Mouse (Mus musculus): ENCODE data around the gene Tmem200b. TPM values are rescaled to one million over a fixed set of nuclear protein-coding genes. Genes with fewer than 3 reads are reported as not detected.

Gene Tmem200b
- polyA plus RNA-seq (2012; rRNA removed) (25.3 and 35.4 TPM in 2 replicates), polyA plus RNA-seq (2014; fragmentation: Nextera tagmentation; extraction: Ambion mirVana) (9.5 and 12.8 TPM in 2 replicates)

- H3K9ac ChIP-seq (ENCODE audit: low read depth, low read length, severe bottlenecking), result peak within 1 kb of the TSS; percentile 73
- H3K27ac ChIP-seq (replicated peaks; ENCODE audit: low read depth, low read length), result peak within 1 kb of the TSS; percentile 86
- TF ChIP-seq POLR2A (IDR thresholded peaks at IDR 0.05; ENCODE audit: borderline replicate concordance, extremely low read depth, insufficient read depth, insufficient read length), result no peak
- H3K9me3 ChIP-seq (ENCODE audit: control insufficient read depth, low read length), result no peaks in the 10 kb centered on the region
- peaks cover 13% of the 10 kb centered on the region for H3K27me3 ChIP-seq (ENCODE audit: control insufficient read depth, insufficient read depth, low read length)
- H3K4me1 ChIP-seq (ENCODE audit: control insufficient read depth, insufficient read depth, low read length), result peaks cover 58% of the 10 kb centered on the region
- ATAC-seq (ENCODE audit: low FRiP score, low read depth) (no peak; the same call in 1 of the 2 replicates), DNase-seq (ENCODE audit: low spot score) (no peak)
- peaks cover 43% of the 10 kb centered on the region for H3K36me3 ChIP-seq (ENCODE audit: control insufficient read depth, insufficient read depth, low read length)
- H3K4me3 ChIP-seq (replicated peaks; ENCODE audit: low read length), result peak within 1 kb of the TSS; percentile 74
- H3K4me2 ChIP-seq (replicated peaks; ENCODE audit: low read depth, low read length, severe bottlenecking), result peak within 1 kb of the TSS; percentile 71
- under 1% methylated on average over 58 of the region's 130 CpGs for WGBS
Measured at GRCm38 (mm10) chr4:131921461-131922346, at the start of gene Tmem200b. Gene Tmem200b, plus strand, starts transcription at chr4:131921771.

GRCm38 (mm10) chr4:131872672-131873292 lies 48.8 kb upstream of the Tmem200b start:
- H3K4me2 ChIP-seq (replicated peaks; ENCODE audit: low read depth, low read length, severe bottlenecking), result peak overlapping the region; percentile 49
- peaks cover 27% of the 10 kb centered on the region for H3K4me1 ChIP-seq (ENCODE audit: control insufficient read depth, insufficient read depth, low read length)
- H3K9me3 ChIP-seq (ENCODE audit: control insufficient read depth, low read length), result no peaks in the 10 kb centered on the region
- H3K27me3 ChIP-seq (ENCODE audit: control insufficient read depth, insufficient read depth, low read length), result no peaks in the 10 kb centered on the region
- no peaks in the 10 kb centered on the region for H3K36me3 ChIP-seq (ENCODE audit: control insufficient read depth, insufficient read depth, low read length)
- H3K9ac ChIP-seq (ENCODE audit: low read depth, low read length, severe bottlenecking), result peak overlapping the region; percentile 100
- 8% methylated on average over 11 of the region's 11 CpGs for WGBS
- peak overlapping the region; percentile 100 for H3K4me3 ChIP-seq (replicated peaks; ENCODE audit: low read length)
- TF ChIP-seq POLR2A (IDR thresholded peaks at IDR 0.05; ENCODE audit: borderline replicate concordance, extremely low read depth, insufficient read depth, insufficient read length), result no peak
- DNase-seq (ENCODE audit: low spot score) (no peak), ATAC-seq (ENCODE audit: low FRiP score, low read depth) (no peak; the same call in 1 of the 2 replicates)
- peak overlapping the region; percentile 83 for H3K27ac ChIP-seq (replicated peaks; ENCODE audit: low read depth, low read length)

- peak within 1 kb of the TSS; percentile 100 for H3K27ac ChIP-seq (replicated peaks; ENCODE audit: low read depth, low read length)
- H3K4me3 ChIP-seq (replicated peaks; ENCODE audit: low read length), result peak within 1 kb of the TSS; percentile 100
- DNase-seq (ENCODE audit: low spot score) (peak; percentile 97), ATAC-seq (ENCODE audit: low FRiP score, low read depth) (peak; percentile 94)
- TF ChIP-seq POLR2A (IDR thresholded peaks at IDR 0.05; ENCODE audit: borderline replicate concordance, extremely low read depth, insufficient read depth, insufficient read length), result peak; percentile 96; the same call in 1 of the 2 replicates
- H3K4me2 ChIP-seq (replicated peaks; ENCODE audit: low read depth, low read length, severe bottlenecking), result peak within 1 kb of the TSS; percentile 90
- peak within 1 kb of the TSS; percentile 100 for H3K9ac ChIP-seq (ENCODE audit: low read depth, low read length, severe bottlenecking)
- no peaks in the 10 kb centered on the region for H3K9me3 ChIP-seq (ENCODE audit: control insufficient read depth, low read length)
- H3K4me1 ChIP-seq (ENCODE audit: control insufficient read depth, insufficient read depth, low read length), result peaks cover 30% of the 10 kb centered on the region
- H3K27me3 ChIP-seq (ENCODE audit: control insufficient read depth, insufficient read depth, low read length), result no peaks in the 10 kb centered on the region
- no peaks in the 10 kb centered on the region for H3K36me3 ChIP-seq (ENCODE audit: control insufficient read depth, insufficient read depth, low read length)
- WGBS, result under 1% methylated on average over 68 of the region's 116 CpGs
Measured at GRCm38 (mm10) chr4:131873293-131874168, 48.0 kb upstream of the Tmem200b start, which contains the start of gene Srsf4. Gene Srsf4, plus strand, starts transcription at chr4:131873617.

- no peaks in the 10 kb centered on the region for H3K9me3 ChIP-seq (ENCODE audit: control insufficient read depth, low read length)
- peak overlapping the region; percentile 90 for H3K4me2 ChIP-seq (replicated peaks; ENCODE audit: low read depth, low read length, severe bottlenecking)
- peaks cover 34% of the 10 kb centered on the region for H3K4me1 ChIP-seq (ENCODE audit: control insufficient read depth, insufficient read depth, low read length)
- peak overlapping the region; percentile 100 for H3K4me3 ChIP-seq (replicated peaks; ENCODE audit: low read length)
- H3K27ac ChIP-seq (replicated peaks; ENCODE audit: low read depth, low read length), result peak overlapping the region; percentile 100
- no peak for TF ChIP-seq POLR2A (IDR thresholded peaks at IDR 0.05; ENCODE audit: borderline replicate concordance, extremely low read depth, insufficient read depth, insufficient read length)
- H3K9ac ChIP-seq (ENCODE audit: low read depth, low read length, severe bottlenecking), result peak overlapping the region; percentile 100
- H3K27me3 ChIP-seq (ENCODE audit: control insufficient read depth, insufficient read depth, low read length), result no peaks in the 10 kb centered on the region
- H3K36me3 ChIP-seq (ENCODE audit: control insufficient read depth, insufficient read depth, low read length), result no peaks in the 10 kb centered on the region
- WGBS, result 0% methylated on average over 20 of the region's 20 CpGs
- 0 out of 2 replicates have a peak, but pooled peaks have one; percentile 5 for ATAC-seq (ENCODE audit: low FRiP score, low read depth)
- no peak for DNase-seq (ENCODE audit: low spot score)
Measured at GRCm38 (mm10) chr4:131874169-131874536, 47.4 kb upstream of the Tmem200b start.
